Mouse (Mus musculus): Measurements from ENCODE around the gene Triml2.

GRCm38 (mm10) chr8:43164453-43164852 is 15.9 kb upstream of the Triml2 start:
- TF ChIP-seq CTCF (IDR thresholded peaks at IDR 0.05; ENCODE audit: low read depth) (no peak), EP300 (optimal IDR thresholded peaks at IDR 0.05) (no peak)
